Comparison of ENCODE assay signal across 23 mouse cellular contexts in the genomic region with DNA sequence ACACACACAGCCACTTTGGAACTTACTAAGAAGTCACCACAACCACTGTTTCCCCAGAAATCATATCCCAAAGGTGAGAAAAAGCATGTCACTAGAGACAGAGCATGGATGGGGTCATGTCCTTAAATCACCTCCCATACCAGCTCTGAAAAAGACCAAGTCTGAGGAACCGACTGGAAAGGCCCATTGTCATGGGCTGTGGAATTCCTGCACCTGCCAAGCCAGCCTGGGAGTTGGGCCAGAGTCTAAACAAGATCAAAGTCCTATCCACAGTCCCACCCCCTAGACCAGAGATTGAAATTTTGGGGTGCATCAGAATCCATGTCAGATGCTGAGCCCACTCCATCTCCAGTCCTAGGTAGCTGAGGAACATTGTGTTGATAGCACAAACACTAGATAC. TPM values are rescaled to one million over a fixed set of nuclear protein-coding genes. Genes with fewer than 3 reads are reported as not detected.
A peak's percentile ranks its signal among the peaks of the same experiment; 100 is the strongest.
DNase-seq lines count a peak whose midpoint lies in the region; ATAC-seq and TF ChIP-seq lines count a peak whose summit lies in the region.
"Had no signal": no experiment of that assay in that cellular context is flagged by ENCODE, and none has a peak within 500 bp of the region (broad histone marks: within the 10 kb centered on the region; RNA-seq: fewer than 3 reads in every experiment).

No protein-coding gene starts in this region.

- H3K9ac ChIP-seq in kidney, embryonic 15.5 days, result no peak overlapping the region
- H3K9ac ChIP-seq in midbrain, postnatal 0 days (replicated peaks; ENCODE audit: low read length, poor library complexity, severe bottlenecking), result no peak overlapping the region
- H3K9ac ChIP-seq: embryonic facial prominence, embryonic 12.5 days; forebrain, embryonic 12.5 days; heart, embryonic 15.5 days; hindbrain, embryonic 15.5 days had no signal

- intact Hi-C loops in heart, postnatal 14 days (cut with DNase I), result no loop called here

- TF ChIP-seq CTCF in cerebellum, adult 2 months (IDR thresholded peaks at IDR 0.05; ENCODE audit: borderline replicate concordance, insufficient read depth, low read depth, low read length), result no peak
- no peak for TF ChIP-seq CTCF in kidney, adult 2 months (conservative IDR thresholded peaks at IDR 0.05; ENCODE audit: insufficient read depth, insufficient read length, low read depth, low read length)
- TF ChIP-seq CTCF in midbrain, postnatal 0 days (IDR thresholded peaks at IDR 0.05), result no peak

- no peaks in the 10 kb centered on the region for H3K9me3 ChIP-seq in kidney, embryonic 15.5 days (replicated peaks)
- no peaks in the 10 kb centered on the region for H3K9me3 ChIP-seq in midbrain, postnatal 0 days (ENCODE audit: low read length)
- H3K9me3 ChIP-seq: embryonic facial prominence, embryonic 12.5 days; forebrain, embryonic 12.5 days; heart, embryonic 15.5 days; hindbrain, embryonic 10.5 days; hindbrain, embryonic 15.5 days had no signal

- peak; percentile 40 to 47 for DNase-seq in cerebellum, adult 2 months
- no peak for DNase-seq in cerebellum, adult 8-10 months
- DNase-seq in kidney, adult 2 months, result peak; percentile 85
- peak; percentile 38 for DNase-seq in Muller cell, postnatal 12 days (ENCODE audit: inconsistent ontology term)
- DNase-seq in kidney, postnatal 25 days, result peak; percentile 53 to 75
- no peak for DNase-seq in heart, postnatal 14 days
- no peak for DNase-seq in midbrain, postnatal 0 days (ENCODE audit: low spot score)
- DNase-seq: adrenal gland, postnatal 14 days; B cell, adult 2 months; cerebellum, adult 18-20 months; cerebellum, postnatal 14 days; gastrocnemius, postnatal 10 days; heart, adult 2 months had no signal

- H3K4me2 ChIP-seq in kidney, embryonic 15.5 days, result no peak overlapping the region
- no peak overlapping the region for H3K4me2 ChIP-seq in midbrain, postnatal 0 days (ENCODE audit: low read depth, low read length, poor library complexity, severe bottlenecking)
- H3K4me2 ChIP-seq: embryonic facial prominence, embryonic 12.5 days; forebrain, embryonic 12.5 days; heart, embryonic 11.5 days; heart, embryonic 15.5 days; hindbrain, embryonic 15.5 days had no signal

- WGBS in cerebellum, adult 2 months, result 11% methylated on average over 1 of the region's 1 CpGs
- WGBS in kidney, adult 2 months, result 25% methylated on average over 1 of the region's 1 CpGs
- WGBS in kidney, embryonic 15.5 days, result 76% methylated on average over 1 of the region's 1 CpGs
- 72% methylated on average over 1 of the region's 1 CpGs for WGBS in midbrain, postnatal 0 days

- H3K27ac ChIP-seq in cerebellum, adult 2 months (ENCODE audit: insufficient read depth, low read length), result no peak overlapping the region
- H3K27ac ChIP-seq in kidney, adult 2 months (ENCODE audit: insufficient read depth, low read depth, low read length), result no peak overlapping the region
- no peak overlapping the region for H3K27ac ChIP-seq in kidney, embryonic 15.5 days
- H3K27ac ChIP-seq in midbrain, postnatal 0 days (ENCODE audit: low read depth, low read length), result no peak overlapping the region
- H3K27ac ChIP-seq: embryonic facial prominence, embryonic 12.5 days; forebrain, embryonic 12.5 days; heart, adult 2 months; heart, embryonic 15.5 days; hindbrain, embryonic 10.5 days; hindbrain, embryonic 15.5 days had no signal

- no peak for TF ChIP-seq POLR2A in cerebellum, adult 2 months (IDR thresholded peaks at IDR 0.05; ENCODE audit: borderline replicate concordance, insufficient read depth, low read length)
- TF ChIP-seq POLR2A in kidney, adult 2 months (IDR thresholded peaks at IDR 0.05; ENCODE audit: low read depth, low read length), result no peak

- no peaks in the 10 kb centered on the region for H3K36me3 ChIP-seq in kidney, adult 2 months (ENCODE audit: control insufficient read depth, insufficient read depth, low read length)
- peaks cover 3% of the 10 kb centered on the region; the same call in 1 of the 2 replicates for H3K36me3 ChIP-seq in kidney, embryonic 15.5 days
- no peaks in the 10 kb centered on the region for H3K36me3 ChIP-seq in midbrain, postnatal 0 days (ENCODE audit: insufficient read depth, low read length)
- H3K36me3 ChIP-seq: embryonic facial prominence, embryonic 12.5 days; forebrain, embryonic 12.5 days; G1E; heart, embryonic 15.5 days; hindbrain, embryonic 10.5 days; hindbrain, embryonic 15.5 days had no signal

- peaks cover 57% of the 10 kb centered on the region for H3K4me1 ChIP-seq in cerebellum, adult 2 months (ENCODE audit: control insufficient read depth, insufficient read depth, low read length)
- H3K4me1 ChIP-seq in kidney, adult 2 months (ENCODE audit: control insufficient read depth, insufficient read depth, low read length), result peaks cover 17% of the 10 kb centered on the region; the same call in 1 of the 2 replicates
- no peaks in the 10 kb centered on the region for H3K4me1 ChIP-seq in kidney, embryonic 15.5 days
- no peaks in the 10 kb centered on the region for H3K4me1 ChIP-seq in midbrain, postnatal 0 days (ENCODE audit: insufficient read depth, low read length)
- H3K4me1 ChIP-seq: embryonic facial prominence, embryonic 12.5 days; hindbrain, embryonic 10.5 days had no signal

- H3K4me3 ChIP-seq in cerebellum, adult 2 months (replicated peaks; ENCODE audit: insufficient read depth, low read depth, low read length), result no peak overlapping the region
- no peak overlapping the region for H3K4me3 ChIP-seq in kidney, adult 2 months (ENCODE audit: insufficient read depth, low read depth, low read length)
- H3K4me3 ChIP-seq in kidney, embryonic 15.5 days (replicated peaks), result no peak overlapping the region
- no peak overlapping the region for H3K4me3 ChIP-seq in midbrain, postnatal 0 days (ENCODE audit: low read depth, low read length)
- H3K4me3 ChIP-seq: embryonic facial prominence, embryonic 12.5 days; forebrain, embryonic 12.5 days; heart, adult 2 months; heart, embryonic 15.5 days; hindbrain, embryonic 10.5 days; hindbrain, embryonic 15.5 days had no signal

- ATAC-seq in kidney, embryonic 15.5 days (replicated peaks; ENCODE audit: low FRiP score), result no peak
- ATAC-seq in midbrain, postnatal 0 days (ENCODE audit: low FRiP score), result no peak
- ATAC-seq: CD4-positive, CD25-positive, alpha-beta regulatory T cell, adult 4 months; forebrain, embryonic 16.5 days had no signal

- no peaks in the 10 kb centered on the region for H3K27me3 ChIP-seq in cerebellum, adult 2 months (ENCODE audit: control insufficient read depth, insufficient read depth, low read length)
- H3K27me3 ChIP-seq in kidney, adult 2 months (replicated peaks; ENCODE audit: control insufficient read depth, insufficient read depth, low read length), result no peaks in the 10 kb centered on the region
- no peaks in the 10 kb centered on the region for H3K27me3 ChIP-seq in kidney, embryonic 15.5 days
- no peaks in the 10 kb centered on the region for H3K27me3 ChIP-seq in midbrain, postnatal 0 days (ENCODE audit: insufficient read depth, low read length)
- H3K27me3 ChIP-seq: embryonic facial prominence, embryonic 12.5 days; forebrain, embryonic 12.5 days; heart, embryonic 15.5 days; hindbrain, embryonic 15.5 days had no signal

RNA-seq across cellular contexts. Expression of gene Sel1l3, which starts 15.3 kb away (rescaled TPM):
- polyA plus RNA-seq in cerebellum, adult 2 months (2012; rRNA removed), result 70.8 and 85.1 TPM in 2 replicates
- polyA plus RNA-seq in kidney, adult 2 months (2012; rRNA removed), result 28.6 and 31.5 TPM in 2 replicates
- polyA plus RNA-seq in kidney, embryonic 15.5 days (2015; fragmentation: Nextera tagmentation; extraction: Ambion mirVana), result 19.0 and 20.1 TPM in 2 replicates
- 1 to 10 TPM; 1.1 to 1.2 TPM for total RNA-seq in heart, postnatal 14 days (2021)
- total RNA-seq in midbrain, postnatal 0 days (2014; rRNA removed), result 19.0 and 22.2 TPM in 2 replicates
- 4.7 TPM in 2 replicates for polyA plus RNA-seq in midbrain, postnatal 0 days (2015; fragmentation: Nextera tagmentation; extraction: Ambion mirVana)
- polyA plus RNA-seq: G1E had no signal

Comparison
In these comparisons a context has a peak if more than half of its experiments do, and no peak if none do; other contexts are left out.
1. DNase-seq: peak in cerebellum, adult 2 months (2 of 2), kidney, adult 2 months (single experiment), Muller cell, postnatal 12 days (single experiment) and kidney, postnatal 25 days (2 of 2); none in cerebellum, adult 8-10 months (single experiment), heart, postnatal 14 days (0 of 2) and midbrain, postnatal 0 days (single experiment).